Mouse (Mus musculus): ENCODE measurements around the gene Coq7. TPM values are rescaled to one million over a fixed set of nuclear protein-coding genes. Genes with fewer than 3 reads are reported as not detected.

The Coq7 gene
- total and polyA plus RNA-seq, 2 experiments from 2014 or later = 48.3 to 115 TPM

DNA sequence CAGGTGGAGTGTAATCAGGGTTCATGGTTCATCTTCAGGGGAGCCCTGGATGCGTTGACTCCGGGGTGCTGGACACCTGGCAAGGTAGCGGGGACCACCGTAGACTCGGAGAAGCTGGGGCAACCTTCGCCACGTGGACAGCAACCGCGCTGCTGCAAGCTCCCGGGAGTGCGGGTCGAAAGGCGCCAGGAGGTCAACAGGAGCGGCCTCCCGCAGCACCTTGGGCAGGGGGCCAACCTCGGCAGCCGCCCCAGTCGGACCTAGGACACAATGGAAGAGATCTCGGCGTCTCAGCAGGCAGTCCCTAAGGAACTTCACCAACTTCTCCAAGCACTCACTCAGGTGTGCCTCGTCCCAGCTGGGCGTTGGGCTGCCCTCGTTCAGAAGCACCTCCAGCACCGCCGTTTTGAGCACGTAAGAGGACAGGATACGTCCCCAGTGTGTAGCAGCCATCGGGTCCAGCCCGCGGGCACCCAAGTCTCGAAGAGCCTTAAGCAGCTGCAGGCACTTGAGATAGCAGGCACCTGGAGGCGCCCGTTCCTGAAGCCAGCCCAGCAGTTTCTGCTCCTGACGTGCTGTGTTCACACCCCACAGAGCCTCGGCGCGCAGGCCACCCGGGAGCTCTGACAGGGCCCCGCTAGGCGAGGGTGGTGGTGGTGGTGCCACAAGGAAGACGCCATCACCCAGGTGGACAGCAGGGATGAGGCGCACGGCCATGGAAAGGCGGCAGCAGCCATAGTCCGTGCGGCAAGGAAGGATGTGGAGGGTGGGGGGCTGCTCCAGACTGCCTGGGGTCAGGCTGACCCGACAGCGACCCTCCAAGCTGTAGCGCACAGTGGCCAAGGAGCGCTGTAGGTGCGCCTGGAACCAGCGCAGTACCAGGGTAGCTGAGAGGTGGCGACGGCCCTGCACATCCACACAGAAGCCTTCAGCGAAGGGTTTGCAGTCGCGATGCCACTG, 43.2 kb downstream of the Coq7 start:
- no peak; the same call in 1 of the 2 replicates for TF ChIP-seq CTCF (IDR thresholded peaks at IDR 0.05; ENCODE audit: low read depth)
- ATAC-seq = peak; percentile 5; the same call in 1 of the 2 replicates
- H3K27me3 ChIP-seq (ENCODE audit: insufficient read depth, low read length) = peaks cover 29% of the 10 kb centered on the region
- H3K4me3 ChIP-seq (ENCODE audit: low read depth, low read length) = no peak overlapping the region
- DNase-seq = no peak
- H3K36me3 ChIP-seq (ENCODE audit: insufficient read depth) = no peaks in the 10 kb centered on the region
- H3K27ac ChIP-seq (ENCODE audit: low read depth, low read length) = no peak overlapping the region
- WGBS = 21% methylated on average over 57 of the region's 57 CpGs
- H3K9me3 ChIP-seq (ENCODE audit: low read length) = no peaks in the 10 kb centered on the region
- H3K9ac ChIP-seq = no peak overlapping the region
- H3K4me1 ChIP-seq (ENCODE audit: insufficient read depth) = no peaks in the 10 kb centered on the region
- H3K4me2 ChIP-seq (ENCODE audit: low read depth) = no peak overlapping the region; the same call in 1 of the 2 replicates

DNA sequence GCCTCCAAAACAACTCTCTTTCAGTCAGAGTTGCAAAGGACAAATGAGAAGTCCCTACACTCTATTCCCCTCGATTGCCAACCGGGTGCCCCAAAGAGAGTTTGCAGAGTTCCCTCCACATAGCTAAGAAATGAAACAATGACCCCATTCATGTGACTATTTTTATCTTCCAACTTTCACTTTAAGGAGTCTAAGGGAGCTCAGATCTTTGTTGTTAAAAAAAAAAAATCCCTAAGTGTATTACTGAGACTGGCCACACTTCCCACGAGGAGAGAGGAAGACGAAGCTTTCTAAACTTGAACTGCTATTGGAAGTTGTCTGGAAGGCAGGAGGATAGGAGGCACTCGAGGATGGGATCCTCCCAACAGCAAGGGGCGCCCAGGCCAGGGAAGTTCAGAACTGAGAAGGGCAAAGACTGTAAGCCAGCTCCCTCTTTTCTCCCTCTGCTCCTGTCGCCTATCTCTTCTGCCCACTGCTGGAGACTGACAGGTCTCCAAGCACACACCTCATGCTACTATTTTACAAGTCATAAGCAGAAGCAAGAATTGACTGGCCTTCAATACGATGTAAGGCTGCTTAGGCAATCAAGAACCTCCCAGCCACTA, 45.0 kb downstream of the Coq7 start:
- Histone ChIP-seq H3K4me2 (ENCODE audit: low read depth) (no peak overlapping the region), H3K9ac (no peak overlapping the region), H3K27ac (ENCODE audit: low read depth, low read length) (no peak overlapping the region), H3K36me3 (ENCODE audit: insufficient read depth) (no peaks in the 10 kb centered on the region), H3K4me3 (ENCODE audit: low read depth, low read length) (no peak overlapping the region), H3K9me3 (ENCODE audit: low read length) (no peaks in the 10 kb centered on the region), H3K4me1 (ENCODE audit: insufficient read depth) (no peaks in the 10 kb centered on the region), H3K27me3 (ENCODE audit: insufficient read depth, low read length) (peaks cover 29% of the 10 kb centered on the region)
- TF ChIP-seq CTCF (IDR thresholded peaks at IDR 0.05; ENCODE audit: low read depth) = no peak
- 19% methylated on average over 8 of the region's 8 CpGs for WGBS
- DNase-seq (no peak), ATAC-seq (no peak)

DNA sequence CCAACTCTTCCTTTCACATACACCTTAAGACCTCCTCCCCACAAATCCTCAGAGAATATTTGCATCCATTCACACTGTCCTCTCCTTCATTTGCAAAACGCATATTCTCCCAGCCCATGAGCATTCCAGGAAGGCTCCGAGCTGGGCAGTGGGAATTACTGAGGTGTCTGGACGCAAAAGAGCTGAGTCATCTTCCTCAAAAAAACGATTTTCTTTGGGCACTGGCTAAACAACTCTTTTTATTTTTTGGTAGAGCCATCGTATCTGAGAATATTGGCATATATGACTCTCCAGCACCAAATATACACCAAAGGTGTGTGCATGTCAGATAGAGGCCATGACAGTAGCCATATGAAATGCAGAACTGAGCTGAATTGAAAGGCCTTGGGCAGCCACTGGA, 46.2 kb downstream of the Coq7 start:
- H3K9me3 ChIP-seq (ENCODE audit: low read length) = no peaks in the 10 kb centered on the region
- no peaks in the 10 kb centered on the region for H3K4me1 ChIP-seq (ENCODE audit: insufficient read depth)
- TF ChIP-seq CTCF (IDR thresholded peaks at IDR 0.05; ENCODE audit: low read depth) = no peak
- WGBS = 62% methylated on average over 5 of the region's 5 CpGs
- no peak overlapping the region for H3K9ac ChIP-seq
- DNase-seq (no peak), ATAC-seq (no peak)
- no peak overlapping the region for H3K27ac ChIP-seq (ENCODE audit: low read depth, low read length)
- H3K27me3 ChIP-seq (ENCODE audit: insufficient read depth, low read length) = peaks cover 20% of the 10 kb centered on the region
- no peak overlapping the region for H3K4me2 ChIP-seq (ENCODE audit: low read depth)
- no peaks in the 10 kb centered on the region for H3K36me3 ChIP-seq (ENCODE audit: insufficient read depth)
- H3K4me3 ChIP-seq (ENCODE audit: low read depth, low read length) = no peak overlapping the region

GRCm38 (mm10) chr7:118483996-118484395, 49.2 kb downstream of the Coq7 start:
- Histone ChIP-seq H3K4me3 (ENCODE audit: low read depth, low read length) (no peak overlapping the region), H3K27me3 (ENCODE audit: insufficient read depth, low read length) (peaks cover 3% of the 10 kb centered on the region; the same call in 1 of the 2 replicates), H3K9me3 (ENCODE audit: low read length) (no peaks in the 10 kb centered on the region), H3K9ac (no peak overlapping the region), H3K4me1 (ENCODE audit: insufficient read depth) (no peaks in the 10 kb centered on the region), H3K4me2 (ENCODE audit: low read depth) (no peak overlapping the region), H3K27ac (ENCODE audit: low read depth, low read length) (no peak overlapping the region), H3K36me3 (ENCODE audit: insufficient read depth) (no peaks in the 10 kb centered on the region)
- no peak for DNase-seq
- no peak for ATAC-seq
- TF ChIP-seq CTCF (IDR thresholded peaks at IDR 0.05; ENCODE audit: low read depth) = no peak
- 80% methylated on average over 1 of the region's 1 CpGs for WGBS

DNA sequence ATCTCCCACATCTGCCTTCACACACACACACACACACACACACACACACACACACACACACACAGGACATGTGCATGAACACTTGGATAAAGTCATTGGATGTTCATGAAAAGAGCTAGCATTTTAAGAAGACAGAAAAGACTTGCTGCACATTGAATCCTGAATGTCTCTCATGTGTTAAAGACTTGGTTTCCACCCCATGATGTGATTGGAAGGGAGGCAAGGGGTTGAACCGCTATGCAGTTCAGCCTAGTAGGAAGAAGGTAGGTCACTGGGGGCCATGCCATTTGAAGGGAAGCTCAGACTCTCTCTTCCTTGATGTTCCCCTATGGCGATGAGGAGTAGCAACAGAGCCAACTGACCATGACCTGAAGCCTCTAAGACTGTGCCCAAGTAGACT, 51.2 kb downstream of the Coq7 start:
- Histone ChIP-seq H3K4me2 (ENCODE audit: low read depth) (no peak overlapping the region), H3K27ac (ENCODE audit: low read depth, low read length) (no peak overlapping the region), H3K36me3 (ENCODE audit: insufficient read depth) (no peaks in the 10 kb centered on the region), H3K27me3 (ENCODE audit: insufficient read depth, low read length) (no peaks in the 10 kb centered on the region), H3K4me3 (ENCODE audit: low read depth, low read length) (no peak overlapping the region), H3K9me3 (ENCODE audit: low read length) (no peaks in the 10 kb centered on the region), H3K4me1 (ENCODE audit: insufficient read depth) (no peaks in the 10 kb centered on the region), H3K9ac (no peak overlapping the region)
- no peak for DNase-seq
- no peak for TF ChIP-seq CTCF (IDR thresholded peaks at IDR 0.05; ENCODE audit: low read depth)
- WGBS = 89% methylated on average over 2 of the region's 2 CpGs
- no peak for ATAC-seq

GRCm38 (mm10) chr7:118481047-118481810, 51.9 kb downstream of the Coq7 start:
- no peak for ATAC-seq
- Histone ChIP-seq H3K27ac (ENCODE audit: low read depth, low read length) (no peak overlapping the region), H3K27me3 (ENCODE audit: insufficient read depth, low read length) (no peaks in the 10 kb centered on the region), H3K9ac (no peak overlapping the region), H3K4me2 (ENCODE audit: low read depth) (no peak overlapping the region), H3K9me3 (ENCODE audit: low read length) (no peaks in the 10 kb centered on the region), H3K4me1 (ENCODE audit: insufficient read depth) (no peaks in the 10 kb centered on the region), H3K4me3 (ENCODE audit: low read depth, low read length) (no peak overlapping the region), H3K36me3 (ENCODE audit: insufficient read depth) (no peaks in the 10 kb centered on the region)
- DNase-seq = no peak
- 86% methylated on average over 10 of the region's 10 CpGs for WGBS
- TF ChIP-seq CTCF (IDR thresholded peaks at IDR 0.05; ENCODE audit: low read depth) = no peak

All from forebrain, postnatal 0 days (tissue).